Mouse (Mus musculus): ENCODE data around the gene Bco2. TPM values are rescaled to one million over a fixed set of nuclear protein-coding genes. Genes with fewer than 3 reads are reported as not detected.

Gene Bco2
- polyA plus RNA-seq, 1 experiment from 2014 or later: 0.10 TPM

- H3K27ac ChIP-seq (ENCODE audit: low read depth, low read length): no peak overlapping the region
- H3K9ac ChIP-seq (ENCODE audit: low read depth, low read length): no peak overlapping the region
- whole genome bisulfite sequencing (ENCODE audit: insufficient replicate concordance): 61% methylated on average over 5 of the region's 5 CpGs
- H3K36me3 ChIP-seq (ENCODE audit: control insufficient read depth, insufficient read depth, low read length): no peaks in the 10 kb centered on the region
- H3K9me3 ChIP-seq (replicated peaks; ENCODE audit: control insufficient read depth, low read length): no peaks in the 10 kb centered on the region
- H3K4me2 ChIP-seq: no peak overlapping the region
- 0 out of 2 replicates have a peak, but pooled peaks cover 3% of the 10 kb centered on the region for H3K4me1 ChIP-seq (ENCODE audit: control insufficient read depth, insufficient read depth, low read length)
- H3K27me3 ChIP-seq (ENCODE audit: control insufficient read depth, insufficient read depth, low read length): no peaks in the 10 kb centered on the region
- no peak for ATAC-seq (replicated peaks; ENCODE audit: insufficient number of reproducible peaks, low FRiP score, low TSS enrichment)
- no peak overlapping the region for H3K4me3 ChIP-seq (ENCODE audit: low read depth, low read length)
These were observed 39.5 kb downstream of the Bco2 start for GRCm38 (mm10) chr9:50515462-50515861.

DNA sequence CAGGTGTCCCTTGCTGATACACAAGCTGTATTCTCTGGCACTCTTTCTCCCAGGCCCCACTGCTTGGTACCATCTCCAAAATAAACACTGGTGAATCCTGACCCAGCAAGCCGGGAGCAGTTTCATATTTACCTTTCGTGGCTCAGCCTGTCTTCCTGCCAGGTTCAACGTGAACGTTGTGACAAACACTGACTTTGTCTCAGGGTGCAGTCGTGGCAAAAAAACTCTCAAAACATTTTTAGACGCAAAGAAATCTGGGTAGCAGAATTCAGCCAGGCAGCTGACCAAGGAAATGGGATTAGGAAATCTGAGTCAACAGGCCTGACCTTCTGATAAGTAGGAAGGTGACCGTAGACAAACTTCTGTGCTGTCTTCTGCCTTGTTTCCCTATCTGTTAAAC is 47.4 kb downstream of the Bco2 start:
- Histone ChIP-seq H3K27me3 (ENCODE audit: control insufficient read depth, insufficient read depth, low read length) (no peaks in the 10 kb centered on the region), H3K4me1 (ENCODE audit: control insufficient read depth, insufficient read depth, low read length) (peaks cover 4% of the 10 kb centered on the region), H3K4me2 (no peak overlapping the region), H3K27ac (ENCODE audit: low read depth, low read length) (no peak overlapping the region), H3K36me3 (ENCODE audit: control insufficient read depth, insufficient read depth, low read length) (no peaks in the 10 kb centered on the region), H3K4me3 (ENCODE audit: low read depth, low read length) (no peak overlapping the region), H3K9ac (ENCODE audit: low read depth, low read length) (no peak overlapping the region), H3K9me3 (replicated peaks; ENCODE audit: control insufficient read depth, low read length) (no peaks in the 10 kb centered on the region)
- no peak for ATAC-seq (replicated peaks; ENCODE audit: insufficient number of reproducible peaks, low FRiP score, low TSS enrichment)
- 38% methylated on average over 7 of the region's 7 CpGs for WGBS (ENCODE audit: insufficient replicate concordance)

- Histone ChIP-seq H3K4me2 (peak overlapping the region; percentile 16; the same call in 1 of the 2 replicates), H3K36me3 (ENCODE audit: control insufficient read depth, insufficient read depth, low read length) (no peaks in the 10 kb centered on the region), H3K9ac (ENCODE audit: low read depth, low read length) (0 out of 2 replicates have a peak overlapping the region, but pooled peaks have one; percentile 16), H3K4me1 (ENCODE audit: control insufficient read depth, insufficient read depth, low read length) (peaks cover 4% of the 10 kb centered on the region), H3K27ac (ENCODE audit: low read depth, low read length) (no peak overlapping the region), H3K27me3 (ENCODE audit: control insufficient read depth, insufficient read depth, low read length) (no peaks in the 10 kb centered on the region), H3K4me3 (ENCODE audit: low read depth, low read length) (no peak overlapping the region), H3K9me3 (replicated peaks; ENCODE audit: control insufficient read depth, low read length) (no peaks in the 10 kb centered on the region)
- ATAC-seq (replicated peaks; ENCODE audit: insufficient number of reproducible peaks, low FRiP score, low TSS enrichment): no peak
- 50% methylated on average over 6 of the region's 6 CpGs for WGBS (ENCODE audit: insufficient replicate concordance)
These were observed 49.6 kb downstream of the Bco2 start for GRCm38 (mm10) chr9:50505405-50505804.

DNA sequence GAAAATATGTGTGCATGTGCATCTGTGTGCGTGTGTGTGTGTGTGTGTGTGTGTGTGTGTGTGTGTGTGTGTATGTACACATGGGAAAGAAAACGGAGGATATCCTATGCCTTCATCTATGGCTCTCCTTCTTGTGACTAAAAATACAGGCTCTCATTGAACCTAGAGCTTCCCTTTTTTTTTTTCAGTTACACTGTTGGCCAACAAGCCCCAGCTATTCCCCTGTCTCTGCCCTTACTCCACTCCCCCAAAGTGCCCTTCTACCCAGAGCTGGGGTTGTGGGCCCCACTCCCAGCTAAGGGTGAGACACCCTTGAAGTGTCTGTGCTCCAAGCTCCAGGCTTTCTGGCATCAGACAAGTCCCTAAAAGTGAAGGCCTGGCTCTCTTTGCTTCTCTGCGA is 52.0 kb downstream of the Bco2 start:
- peaks cover 4% of the 10 kb centered on the region for H3K4me1 ChIP-seq (ENCODE audit: control insufficient read depth, insufficient read depth, low read length)
- H3K9ac ChIP-seq (ENCODE audit: low read depth, low read length): no peak overlapping the region
- no peak for ATAC-seq (replicated peaks; ENCODE audit: insufficient number of reproducible peaks, low FRiP score, low TSS enrichment)
- no peaks in the 10 kb centered on the region for H3K36me3 ChIP-seq (ENCODE audit: control insufficient read depth, insufficient read depth, low read length)
- H3K27ac ChIP-seq (ENCODE audit: low read depth, low read length): no peak overlapping the region
- no peak overlapping the region for H3K4me3 ChIP-seq (ENCODE audit: low read depth, low read length)
- no peak overlapping the region for H3K4me2 ChIP-seq
- no peaks in the 10 kb centered on the region for H3K27me3 ChIP-seq (ENCODE audit: control insufficient read depth, insufficient read depth, low read length)
- WGBS (ENCODE audit: insufficient replicate concordance): 75% methylated on average over 3 of the region's 3 CpGs
- H3K9me3 ChIP-seq (replicated peaks; ENCODE audit: control insufficient read depth, low read length): no peaks in the 10 kb centered on the region

DNA sequence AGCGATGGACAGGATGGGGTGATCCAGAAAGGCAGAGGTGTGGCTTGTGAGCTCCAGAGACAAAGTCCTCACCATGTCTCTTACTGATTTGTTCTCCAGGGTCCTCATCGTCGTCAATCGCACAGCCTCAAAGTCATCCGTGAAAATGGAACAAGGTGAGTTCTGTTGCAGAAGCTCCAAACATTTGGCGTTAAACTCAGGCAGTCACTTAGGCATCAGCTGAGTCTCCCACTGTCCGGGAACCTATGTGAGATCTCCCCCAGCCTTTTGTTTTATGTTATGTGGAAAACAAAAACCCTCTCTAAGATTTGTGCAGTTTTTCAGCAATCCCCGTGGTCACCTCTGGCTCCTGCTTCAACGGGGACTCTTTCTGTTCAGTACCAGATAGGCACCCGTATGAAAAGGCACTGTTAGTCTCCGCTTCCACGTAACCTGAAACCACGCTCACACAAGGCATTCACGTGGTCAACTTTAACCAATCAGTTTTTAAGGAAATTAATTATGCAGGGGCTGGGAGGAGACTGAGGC is 53.9 kb downstream of the Bco2 start:
- Histone ChIP-seq H3K27ac (ENCODE audit: low read depth, low read length) (no peak overlapping the region), H3K4me1 (ENCODE audit: control insufficient read depth, insufficient read depth, low read length) (peaks cover 8% of the 10 kb centered on the region), H3K9ac (ENCODE audit: low read depth, low read length) (peak overlapping the region; percentile 34; the same call in 1 of the 2 replicates), H3K4me2 (peak overlapping the region; percentile 59), H3K36me3 (ENCODE audit: control insufficient read depth, insufficient read depth, low read length) (no peaks in the 10 kb centered on the region), H3K27me3 (ENCODE audit: control insufficient read depth, insufficient read depth, low read length) (no peaks in the 10 kb centered on the region), H3K4me3 (ENCODE audit: low read depth, low read length) (peak overlapping the region; percentile 30), H3K9me3 (replicated peaks; ENCODE audit: control insufficient read depth, low read length) (no peaks in the 10 kb centered on the region)
- WGBS (ENCODE audit: insufficient replicate concordance): 19% methylated on average over 14 of the region's 14 CpGs
- ATAC-seq (replicated peaks; ENCODE audit: insufficient number of reproducible peaks, low FRiP score, low TSS enrichment): peak; percentile 72

- 63% methylated on average over 15 of the region's 15 CpGs for WGBS (ENCODE audit: insufficient replicate concordance)
- H3K4me1 ChIP-seq (ENCODE audit: control insufficient read depth, insufficient read depth, low read length): peaks cover 11% of the 10 kb centered on the region
These were observed 54.5 kb downstream of the Bco2 start for GRCm38 (mm10) chr9:50500467-50500973.

GRCm38 (mm10) chr9:50499781-50500180 is 55.2 kb downstream of the Bco2 start:
- Histone ChIP-seq H3K36me3 (ENCODE audit: control insufficient read depth, insufficient read depth, low read length) (no peaks in the 10 kb centered on the region), H3K4me3 (ENCODE audit: low read depth, low read length) (no peak overlapping the region)
- 84% methylated on average over 3 of the region's 3 CpGs for WGBS (ENCODE audit: insufficient replicate concordance)

More at GRCm38 (mm10) chr9:50500467-50500973, 54.5 kb downstream of the Bco2 start:
- Histone ChIP-seq H3K9ac (ENCODE audit: low read depth, low read length) (peak overlapping the region; percentile 34; the same call in 1 of the 2 replicates), H3K4me2 (peak overlapping the region; percentile 59), H3K9me3 (replicated peaks; ENCODE audit: control insufficient read depth, low read length) (no peaks in the 10 kb centered on the region), H3K27ac (ENCODE audit: low read depth, low read length) (no peak overlapping the region), H3K36me3 (ENCODE audit: control insufficient read depth, insufficient read depth, low read length) (no peaks in the 10 kb centered on the region), H3K4me3 (ENCODE audit: low read depth, low read length) (peak overlapping the region; percentile 30), H3K27me3 (ENCODE audit: control insufficient read depth, insufficient read depth, low read length) (no peaks in the 10 kb centered on the region)
- no peak for ATAC-seq (replicated peaks; ENCODE audit: insufficient number of reproducible peaks, low FRiP score, low TSS enrichment)

DNA sequence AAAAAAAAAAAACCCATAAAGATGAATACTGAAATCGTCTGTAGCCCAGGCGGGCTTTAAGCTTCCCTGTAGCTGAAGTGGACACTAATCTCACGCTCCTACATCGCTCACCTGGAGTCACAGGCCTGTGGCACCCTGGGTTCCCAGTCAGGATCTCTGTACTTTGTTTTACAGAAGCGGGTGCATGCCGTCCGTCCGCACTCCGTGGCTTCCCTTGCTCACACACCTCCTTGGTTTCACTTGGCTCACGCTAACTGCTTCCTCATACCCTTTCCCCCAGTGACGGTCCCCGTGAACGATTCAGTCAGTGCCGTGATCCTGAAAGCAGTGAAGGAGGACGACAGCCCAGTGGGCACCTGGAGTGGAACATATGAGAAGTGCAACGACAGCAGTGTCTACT is 56.2 kb downstream of the Bco2 start:
- H3K9ac ChIP-seq (ENCODE audit: low read depth, low read length): no peak overlapping the region
- WGBS (ENCODE audit: insufficient replicate concordance): 80% methylated on average over 16 of the region's 16 CpGs
- H3K36me3 ChIP-seq (ENCODE audit: control insufficient read depth, insufficient read depth, low read length): no peaks in the 10 kb centered on the region
- peaks cover 12% of the 10 kb centered on the region for H3K4me1 ChIP-seq (ENCODE audit: control insufficient read depth, insufficient read depth, low read length)
- no peaks in the 10 kb centered on the region for H3K27me3 ChIP-seq (ENCODE audit: control insufficient read depth, insufficient read depth, low read length)
- no peak overlapping the region for H3K27ac ChIP-seq (ENCODE audit: low read depth, low read length)
- no peak for ATAC-seq (replicated peaks; ENCODE audit: insufficient number of reproducible peaks, low FRiP score, low TSS enrichment)
- no peak overlapping the region for H3K4me2 ChIP-seq
- no peaks in the 10 kb centered on the region for H3K9me3 ChIP-seq (replicated peaks; ENCODE audit: control insufficient read depth, low read length)
- H3K4me3 ChIP-seq (ENCODE audit: low read depth, low read length): no peak overlapping the region

More at GRCm38 (mm10) chr9:50499781-50500180, 55.2 kb downstream of the Bco2 start:
- no peak overlapping the region for H3K27ac ChIP-seq (ENCODE audit: low read depth, low read length)
- ATAC-seq (replicated peaks; ENCODE audit: insufficient number of reproducible peaks, low FRiP score, low TSS enrichment): no peak
- H3K4me2 ChIP-seq: no peak overlapping the region
- H3K27me3 ChIP-seq (ENCODE audit: control insufficient read depth, insufficient read depth, low read length): no peaks in the 10 kb centered on the region
- H3K9ac ChIP-seq (ENCODE audit: low read depth, low read length): no peak overlapping the region
- H3K4me1 ChIP-seq (ENCODE audit: control insufficient read depth, insufficient read depth, low read length): peaks cover 12% of the 10 kb centered on the region
- H3K9me3 ChIP-seq (replicated peaks; ENCODE audit: control insufficient read depth, low read length): no peaks in the 10 kb centered on the region

DNA sequence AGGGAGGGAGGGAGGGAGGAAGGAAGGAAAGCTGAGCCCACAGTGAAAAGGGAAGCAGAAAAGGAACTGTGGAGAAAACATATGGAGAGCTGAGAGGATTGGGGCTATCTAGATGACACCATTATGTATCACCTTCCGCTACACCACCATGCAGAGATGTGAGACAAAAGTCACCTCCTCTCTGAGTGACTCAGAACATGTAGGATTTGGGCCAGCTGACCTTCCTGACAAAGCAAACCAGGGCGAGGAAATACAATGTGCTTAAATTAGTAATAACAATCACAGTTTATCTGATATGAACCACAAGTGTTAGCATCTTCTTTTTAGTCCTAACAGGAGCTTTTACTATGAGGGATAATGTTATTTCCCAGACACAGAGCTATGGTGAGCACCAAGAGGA is 57.4 kb downstream of the Bco2 start:
- no peak for ATAC-seq (replicated peaks; ENCODE audit: insufficient number of reproducible peaks, low FRiP score, low TSS enrichment)
- Histone ChIP-seq H3K36me3 (ENCODE audit: control insufficient read depth, insufficient read depth, low read length) (no peaks in the 10 kb centered on the region), H3K27ac (ENCODE audit: low read depth, low read length) (no peak overlapping the region), H3K4me1 (ENCODE audit: control insufficient read depth, insufficient read depth, low read length) (peaks cover 12% of the 10 kb centered on the region), H3K9ac (ENCODE audit: low read depth, low read length) (no peak overlapping the region), H3K9me3 (replicated peaks; ENCODE audit: control insufficient read depth, low read length) (no peaks in the 10 kb centered on the region), H3K27me3 (ENCODE audit: control insufficient read depth, insufficient read depth, low read length) (no peaks in the 10 kb centered on the region), H3K4me3 (ENCODE audit: low read depth, low read length) (no peak overlapping the region), H3K4me2 (no peak overlapping the region)
- WGBS (ENCODE audit: insufficient replicate concordance): 62% methylated on average over 2 of the region's 2 CpGs

All from heart, embryonic 11.5 days (tissue).